Mouse (Mus musculus): ENCODE data around the gene Uggt1. TPM values are rescaled to one million over a fixed set of nuclear protein-coding genes. Genes with fewer than 3 reads are reported as not detected.
A peak's percentile ranks its signal among the peaks of the same experiment; 100 is the strongest.

The Uggt1 gene
- 10 to 100 TPM; 21.9 to 27.5 TPM for total RNA-seq (2021)
- long read RNA-seq, experiment 1, full-length matches to known transcripts = 11 of 24 reads
- long read RNA-seq, experiment 1, partial matches to known transcripts = 3 of 24 reads
- long read RNA-seq, experiment 1, other reads (novel, unspliced or antisense) = 10 of 24 reads
- long read RNA-seq, experiment 2, full-length matches to known transcripts = 9 of 15 reads
- long read RNA-seq, experiment 2, partial matches to known transcripts = 1 of 15 reads
- long read RNA-seq, experiment 2, other reads (novel, unspliced or antisense) = 5 of 15 reads

GRCm38 (mm10) chr1:36244058-36244827 is at the start of gene Uggt1:
Gene Uggt1 (minus strand): TSS chr1:36244720.
- peak; percentile 87 for DNase-seq

DNA sequence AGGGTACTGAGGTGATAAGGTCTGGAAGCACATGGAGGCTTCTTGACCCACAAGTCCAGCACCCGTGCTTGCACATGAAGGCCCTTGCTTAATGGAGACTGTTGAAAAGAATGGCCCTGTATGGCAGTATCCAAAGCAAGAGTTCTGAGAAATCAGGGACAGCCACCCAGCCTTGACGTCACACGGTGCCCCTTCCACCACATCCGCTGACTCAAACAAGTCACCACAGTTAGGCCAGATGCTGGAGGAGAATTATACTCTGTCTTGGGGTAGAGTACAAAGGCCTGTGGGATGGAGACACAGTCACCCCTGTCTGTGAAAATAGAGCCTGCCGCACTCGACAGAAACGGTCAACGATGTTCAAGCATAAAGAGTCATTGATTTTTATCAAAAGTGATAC is 49.0 kb upstream of the Uggt1 start:
- no peak for DNase-seq

DNA sequence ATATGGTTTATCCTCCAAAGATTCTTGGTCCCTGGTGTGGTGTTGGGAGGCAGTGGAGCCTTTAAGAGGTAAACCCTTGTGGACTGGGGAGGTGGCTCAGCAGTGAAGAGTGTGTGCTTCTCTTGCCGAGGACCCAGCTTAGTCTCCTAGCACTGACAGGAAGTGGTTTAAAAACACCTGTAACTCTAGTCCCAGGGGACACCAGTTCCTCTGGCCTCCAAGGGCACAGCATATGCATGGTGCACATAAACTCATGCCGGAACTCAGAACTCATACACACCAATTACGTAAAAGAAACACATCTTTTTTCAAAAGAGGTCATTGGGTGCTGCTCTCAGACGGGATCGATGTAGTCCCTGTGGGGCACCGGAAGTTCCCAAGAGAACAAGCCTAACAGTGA is 37.3 kb upstream of the Uggt1 start:
- no peak for DNase-seq

- DNase-seq = no peak
Observed at GRCm38 (mm10) chr1:36280938-36281337, 36.4 kb upstream of the Uggt1 start.

GRCm38 (mm10) chr1:36279202-36279601 is 34.7 kb upstream of the Uggt1 start:
- DNase-seq = peak; percentile 89

GRCm38 (mm10) chr1:36277267-36278060 is 32.9 kb upstream of the Uggt1 start:
- DNase-seq = peak; percentile 87

- DNase-seq = no peak
Observed at GRCm38 (mm10) chr1:36275635-36276389, 31.3 kb upstream of the Uggt1 start.

GRCm38 (mm10) chr1:36274455-36274854 is 29.9 kb upstream of the Uggt1 start, which contains the start of gene Neurl3:
Gene Neurl3 (minus strand): TSS chr1:36274679.
- DNase-seq = no peak

DNA sequence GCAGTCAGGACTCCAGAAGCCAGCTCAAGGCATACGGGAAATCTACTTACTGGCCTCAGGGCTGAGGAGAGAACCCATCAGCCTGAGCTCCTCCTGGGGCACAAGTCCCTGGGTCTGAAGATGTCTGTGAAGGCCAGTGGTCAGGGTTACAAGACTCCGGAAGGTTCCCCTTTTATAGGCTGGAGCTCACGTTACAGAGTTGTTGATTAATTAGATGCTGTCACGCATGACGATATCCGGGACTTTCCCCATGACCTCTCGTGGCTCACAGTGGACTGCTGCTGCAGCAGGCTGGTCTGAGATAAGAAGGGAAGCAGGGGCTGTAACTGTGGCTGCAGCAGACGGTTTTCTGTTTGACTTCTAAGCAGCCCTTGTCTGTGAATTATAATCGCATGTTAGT is 28.8 kb upstream of the Uggt1 start:
- no peak for DNase-seq

DNA sequence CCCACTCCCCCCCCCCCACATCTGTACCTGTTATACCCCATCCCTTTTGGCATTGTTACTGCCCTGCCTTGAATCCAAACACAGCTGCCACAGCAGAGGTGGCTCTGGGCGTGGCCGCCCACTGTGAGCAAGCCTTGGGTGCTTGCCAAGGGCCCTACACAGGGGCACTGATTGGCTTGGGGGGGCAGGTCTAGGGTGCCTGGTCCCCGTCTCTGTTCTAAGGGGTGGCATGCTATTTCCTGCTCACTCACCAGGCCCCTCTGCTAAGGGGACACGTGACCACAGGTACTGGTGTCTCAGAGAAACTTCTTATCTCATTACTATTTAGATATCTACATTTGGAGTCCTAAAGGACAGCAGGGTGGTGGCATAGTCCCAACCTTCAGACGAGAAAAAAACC is 28.0 kb upstream of the Uggt1 start:
- DNase-seq = peak; percentile 22

- DNase-seq = no peak
Observed at GRCm38 (mm10) chr1:36271516-36272230, 27.2 kb upstream of the Uggt1 start.

GRCm38 (mm10) chr1:36270666-36271065 is 26.1 kb upstream of the Uggt1 start:
- DNase-seq = peak; percentile 13

DNA sequence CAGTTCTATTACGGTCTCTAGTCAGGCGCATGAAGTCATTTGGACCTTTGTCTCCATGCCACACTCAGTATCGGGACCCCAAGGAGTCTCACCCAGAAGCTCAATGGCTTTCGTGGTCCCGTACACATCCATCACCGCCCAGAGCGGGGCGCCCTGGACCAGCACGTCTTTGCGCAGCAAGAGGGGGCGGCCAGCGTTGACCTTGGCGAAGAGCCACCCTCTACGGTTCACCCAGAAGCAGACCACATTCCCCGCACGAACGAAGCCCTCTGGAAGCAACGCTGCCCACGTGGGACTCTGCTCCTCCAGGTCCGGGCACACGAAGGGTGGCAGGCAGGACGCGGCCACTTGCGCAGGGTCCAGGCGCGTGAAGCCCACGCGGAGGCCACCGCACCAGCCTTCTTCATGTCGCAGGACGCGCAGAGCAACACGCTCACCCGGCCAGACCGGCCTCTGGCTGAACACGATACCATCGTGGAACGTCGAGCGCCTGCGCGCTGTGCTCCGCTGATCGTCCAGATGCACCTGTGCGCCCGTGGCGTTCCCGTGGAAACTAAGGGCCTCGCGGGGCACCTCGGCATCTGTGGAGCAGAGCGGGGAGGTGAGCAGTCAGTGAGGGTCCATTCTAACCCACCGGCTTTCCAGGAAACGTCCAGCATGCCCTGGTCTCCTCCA is 24.7 kb upstream of the Uggt1 start:
- no peak for DNase-seq

DNA sequence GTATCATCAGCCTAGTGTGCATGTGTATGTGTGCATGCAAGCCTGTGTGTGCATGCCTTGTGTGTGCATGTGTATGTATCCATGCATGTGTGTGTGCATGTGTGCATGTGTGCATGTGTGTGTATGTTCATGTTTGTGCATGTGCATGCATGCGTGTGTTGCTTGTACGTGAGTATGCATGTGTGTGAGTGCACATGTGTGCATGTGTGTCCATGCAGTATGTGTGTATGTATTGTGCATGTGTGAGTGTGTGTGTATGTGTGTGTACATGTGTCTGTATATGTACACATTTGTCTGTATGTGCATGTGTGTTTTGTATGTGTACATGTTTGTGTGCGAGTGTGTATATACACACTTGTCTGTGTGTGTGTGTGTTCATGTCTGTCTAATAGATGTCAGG is 23.1 kb upstream of the Uggt1 start:
- no peak for DNase-seq

DNA sequence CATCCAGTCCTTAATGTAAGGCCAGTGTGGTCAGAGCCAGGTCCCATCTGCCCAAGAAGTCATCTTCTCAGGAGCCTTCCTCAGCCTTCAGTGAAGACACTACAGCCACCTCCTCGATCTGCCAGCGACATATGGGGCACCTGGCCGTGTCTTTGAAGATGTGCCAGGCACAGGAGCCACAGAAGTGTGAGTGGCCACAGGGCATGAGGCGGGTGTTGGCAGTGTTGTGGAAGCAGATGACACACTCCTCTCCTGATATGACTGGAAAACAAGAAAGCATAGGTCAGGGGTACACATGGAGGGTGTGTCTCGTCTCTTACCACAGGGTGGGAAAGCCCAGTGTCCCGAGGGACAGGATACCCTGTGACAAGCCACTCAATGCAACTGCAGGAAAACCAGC is 21.8 kb upstream of the Uggt1 start:
- no peak for DNase-seq

DNA sequence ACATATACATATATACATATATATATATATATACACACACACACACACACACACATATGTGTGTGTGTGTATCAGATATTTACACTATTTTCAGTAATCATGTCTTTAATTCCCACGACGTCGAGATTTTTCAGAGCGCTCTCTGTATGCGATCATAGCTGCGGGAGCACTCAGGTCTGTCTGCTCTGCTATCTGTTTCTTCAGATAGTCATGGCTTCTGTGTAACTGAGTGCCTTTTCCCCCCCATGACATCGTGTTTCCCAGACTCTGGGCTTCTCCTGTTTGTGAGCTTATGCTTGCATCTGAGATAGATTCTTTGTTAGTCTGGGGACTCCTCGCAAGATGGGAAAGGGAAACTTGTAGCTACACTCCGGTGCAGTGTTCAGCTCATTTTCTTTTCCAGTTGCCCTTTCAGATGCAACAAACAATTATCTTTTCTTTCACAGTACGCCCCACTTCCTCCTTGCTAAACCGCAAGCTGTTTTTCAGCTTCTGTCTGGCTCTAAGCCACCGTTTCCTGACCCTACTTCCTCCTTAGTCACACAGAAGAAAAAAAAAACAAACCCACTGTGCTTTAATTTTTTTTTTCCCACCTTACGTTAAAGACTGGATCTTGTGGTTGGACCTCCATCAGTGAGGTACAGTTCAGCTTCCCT is 19.4 kb upstream of the Uggt1 start:
- DNase-seq = peak; percentile 24

- no peak for DNase-seq
Observed at GRCm38 (mm10) chr1:36261708-36262504, 17.4 kb upstream of the Uggt1 start.

DNA sequence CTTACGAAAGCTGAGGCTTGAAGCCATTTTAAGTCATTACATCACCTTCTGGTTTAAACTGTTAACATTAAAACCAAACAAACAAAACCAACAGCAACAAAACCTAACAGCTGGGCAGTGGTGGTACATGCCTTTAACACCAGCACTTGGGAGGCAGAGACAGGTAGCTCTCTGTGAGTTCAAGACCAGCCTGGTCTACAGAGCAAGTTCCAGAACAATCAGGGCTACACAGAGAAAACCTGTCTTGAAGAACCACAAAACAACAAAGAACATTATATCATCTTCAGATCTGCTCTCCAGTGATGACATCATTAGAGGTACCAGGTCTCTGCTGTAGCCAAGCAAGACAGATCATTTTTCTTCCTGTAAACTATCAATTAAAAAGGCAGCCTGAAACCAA is 15.9 kb upstream of the Uggt1 start:
- DNase-seq = no peak

DNA sequence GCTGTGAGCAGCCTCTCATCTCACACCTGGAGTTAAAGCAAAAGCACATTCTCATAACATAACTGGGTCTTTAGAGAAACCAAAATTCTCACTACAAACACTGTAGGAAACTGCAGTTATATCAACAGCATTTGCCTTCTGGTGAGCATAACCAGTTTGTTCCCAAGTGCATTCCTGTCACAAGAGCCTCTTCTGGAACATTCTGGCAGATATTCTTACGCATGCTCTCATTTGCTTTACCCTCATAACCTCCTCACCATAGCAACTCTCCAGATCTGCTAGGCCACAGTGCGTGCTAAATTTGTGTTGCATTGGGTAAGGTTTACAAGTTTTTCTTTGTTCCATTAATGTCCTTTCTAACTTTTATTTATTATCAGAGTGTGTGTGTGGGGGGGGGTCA is 14.8 kb upstream of the Uggt1 start:
- DNase-seq = no peak

GRCm38 (mm10) chr1:36258631-36259030 is 14.1 kb upstream of the Uggt1 start:
- DNase-seq = no peak

Data from gastrocnemius, postnatal 10 days (tissue).